Mouse (Mus musculus) monocyte, adult 5-6 weeks (primary cell): ENCODE data around the gene Amotl1. TPM values are rescaled to one million over a fixed set of nuclear protein-coding genes. Genes with fewer than 3 reads are reported as not detected.
"Not testable (repeated sequence)": the region's sequence is repeated elsewhere in the genome, so short reads cannot be mapped to it uniquely, and the experiment has no call there.

Experiments
- ATAC-seq: fragments of 153-309, 156-312 bp; replicated peaks from 2 replicates; pipeline ENCODE4 v1.8.0; 2017; ENCODE audit warnings: mild to moderate bottlenecking; ENCODE audit not compliant: low TSS enrichment, insufficient number of reproducible peaks, severe bottlenecking, poor library complexity, low FRiP score
- total RNA-seq: library from RNA; stranded (forward); fragments of 200-1000, 200-491, 200-594 nt; gene quantifications from 3 replicates; pipeline ENCODE4 v1.2.3, GENCODE M21; 2017

Amotl1 gene
- total RNA-seq, 1 experiment from 2014 or later, result not detected

- no peak for ATAC-seq
These were observed 31.3 kb downstream of the Amotl1 start for GRCm38 (mm10) chr9:14613308-14614204.

- ATAC-seq, result no peak
These were observed 32.3 kb downstream of the Amotl1 start for GRCm38 (mm10) chr9:14612588-14612987.

GRCm38 (mm10) chr9:14608521-14608920 is 36.3 kb downstream of the Amotl1 start:
- no peak for ATAC-seq

GRCm38 (mm10) chr9:14607464-14607863 is 37.4 kb downstream of the Amotl1 start:
- ATAC-seq, result no peak

- ATAC-seq, result no peak
These were observed 38.9 kb downstream of the Amotl1 start for GRCm38 (mm10) chr9:14605992-14606391.

- ATAC-seq, result no peak
These were observed 40.5 kb downstream of the Amotl1 start for GRCm38 (mm10) chr9:14604363-14604762.

GRCm38 (mm10) chr9:14603475-14603874 is 41.4 kb downstream of the Amotl1 start:
- no peak for ATAC-seq

GRCm38 (mm10) chr9:14599799-14600198 is 45.1 kb downstream of the Amotl1 start:
- no peak for ATAC-seq

- ATAC-seq, result no peak
These were observed 46.7 kb downstream of the Amotl1 start for GRCm38 (mm10) chr9:14598157-14598556.

GRCm38 (mm10) chr9:14597429-14597828 is 47.4 kb downstream of the Amotl1 start:
- no peak for ATAC-seq

- no peak for ATAC-seq
These were observed 48.0 kb downstream of the Amotl1 start for GRCm38 (mm10) chr9:14596858-14597257.

- ATAC-seq, result no peak
These were observed 48.4 kb downstream of the Amotl1 start for GRCm38 (mm10) chr9:14596427-14596826.

- ATAC-seq, result no peak
These were observed 49.0 kb downstream of the Amotl1 start for GRCm38 (mm10) chr9:14595893-14596292.

GRCm38 (mm10) chr9:14593880-14594279 is 51.0 kb downstream of the Amotl1 start:
- no peak for ATAC-seq

- no peak for ATAC-seq
These were observed 54.2 kb downstream of the Amotl1 start for GRCm38 (mm10) chr9:14590666-14591065.

- ATAC-seq, result no peak
These were observed 56.2 kb downstream of the Amotl1 start for GRCm38 (mm10) chr9:14588690-14589089.

GRCm38 (mm10) chr9:14585702-14586101 is 59.2 kb downstream of the Amotl1 start:
- no peak for ATAC-seq

- ATAC-seq, result no peak
These were observed 65.9 kb downstream of the Amotl1 start for GRCm38 (mm10) chr9:14578960-14579359.

- not testable (repeated sequence) for ATAC-seq
These were observed 68.5 kb downstream of the Amotl1 start for GRCm38 (mm10) chr9:14576359-14576758.

GRCm38 (mm10) chr9:14574760-14575399 is 70.0 kb downstream of the Amotl1 start:
- no peak for ATAC-seq
